Mouse (Mus musculus) MEL (cell line): Measurements from ENCODE around the gene Foxl2.

ENCODE experiments used
- CHD2 ChIP-seq: IDR thresholded peaks from 2 replicates; pipeline ENCODE4 v1.6.1; 2011; ENCODE audit warnings: low read length, improper control_type of control experiment
- CTCF ChIP-seq, 3 experiments: IDR thresholded peaks in 2 of 3; conservative IDR thresholded peaks in 1 of 3; 2 replicates each; pipeline ENCODE4 v1.5.1; 2011 to 2012; ENCODE audit warnings: low read length in 3 of 3, low read depth in 2 of 3, mild to moderate bottlenecking in 2 of 3, improper control_type of control experiment in 1 of 3, inconsistent platforms in 1 of 3, mixed read lengths in 1 of 3, moderate library complexity in 1 of 3; ENCODE audit not compliant: control insufficient read depth in 1 of 3, insufficient read depth in 1 of 3, poor library complexity in 1 of 3, severe bottlenecking in 1 of 3
- MYC ChIP-seq: IDR thresholded peaks from 2 replicates; pipeline ENCODE4 v1.6.1; 2011; ENCODE audit warnings: low read depth, mild to moderate bottlenecking, low read length, improper control_type of control experiment, moderate library complexity
- NELFE ChIP-seq: IDR thresholded peaks from 2 replicates; pipeline ENCODE4 v1.6.1; 2011; ENCODE audit warnings: low read depth, low read length, improper control_type of control experiment

DNA sequence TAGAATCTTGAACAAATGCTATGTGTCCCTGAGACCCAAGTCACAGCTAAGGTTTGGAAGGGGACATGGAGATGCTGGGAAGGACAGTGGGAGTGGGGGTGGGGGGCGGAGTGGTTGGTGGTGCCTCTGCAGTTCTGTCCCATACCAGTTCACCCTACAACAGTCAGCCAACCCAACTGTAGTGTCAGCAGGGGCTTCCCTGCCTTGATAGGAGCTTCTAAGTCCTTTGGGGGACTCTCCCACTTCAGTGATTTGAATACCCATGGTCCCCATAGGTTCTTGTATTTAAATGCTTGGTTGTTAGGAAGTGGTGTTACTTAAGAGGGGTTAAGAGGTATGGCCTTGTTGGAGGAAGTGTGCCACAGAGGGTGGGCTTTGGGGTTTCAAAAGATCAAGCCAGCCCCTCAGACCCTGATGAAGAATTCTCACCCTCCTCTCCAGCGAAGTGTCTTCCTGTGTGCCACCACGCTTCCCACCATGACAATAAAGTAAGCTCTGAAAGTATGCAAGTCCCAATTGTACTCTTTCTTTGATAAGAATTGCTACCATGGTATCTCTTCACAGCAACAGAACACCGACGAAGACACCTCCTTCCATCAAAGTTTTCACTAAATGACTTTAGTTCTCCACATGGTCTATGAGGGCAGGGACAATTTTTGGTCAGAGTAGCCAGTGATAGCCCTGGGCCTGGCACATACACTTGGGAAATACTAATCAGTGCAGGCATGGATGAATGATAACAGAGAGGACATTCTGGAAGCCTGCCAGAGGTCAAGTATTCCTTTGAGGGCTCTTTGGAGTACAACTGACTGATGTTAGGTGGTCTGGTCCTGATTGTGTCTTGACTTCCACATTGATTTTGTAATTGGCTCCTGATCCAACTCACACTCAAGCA lies 34.2 kb upstream of the Foxl2 start:
- no peak for TF ChIP-seq NELFE
- TF ChIP-seq MYC = no peak
- no peak for TF ChIP-seq CTCF (IDR thresholded peaks at IDR 0.05 in 2 of 3, conservative IDR thresholded peaks at IDR 0.05 in 1 of 3; ENCODE audit: control insufficient read depth in 1 of 3, insufficient read depth in 1 of 3, low read depth in 2 of 3, low read length in 3 of 3, poor library complexity in 1 of 3, severe bottlenecking in 1 of 3)
- TF ChIP-seq CHD2 = no peak
